Mouse (Mus musculus): Measurements from ENCODE around the gene D630045J12Rik. TPM values are rescaled to one million over a fixed set of nuclear protein-coding genes. Genes with fewer than 3 reads are reported as not detected.

Gene D630045J12Rik
- polyA plus RNA-seq, 1 experiment from 2014 or later, result 2.4 TPM

GRCm38 (mm10) chr6:38123471-38124206 is 130.2 kb downstream of the D630045J12Rik start:
- H3K9ac ChIP-seq (ENCODE audit: low read length), result no peak overlapping the region
- no peak for ATAC-seq (ENCODE audit: insufficient read depth, low FRiP score)
- 80% methylated on average over 18 of the region's 18 CpGs for WGBS
- no peak overlapping the region for H3K27ac ChIP-seq (ENCODE audit: low read length)
- no peak overlapping the region for H3K4me2 ChIP-seq (ENCODE audit: low read depth, low read length)
- no peaks in the 10 kb centered on the region for H3K9me3 ChIP-seq (replicated peaks; ENCODE audit: control insufficient read depth, low read length)
- no peaks in the 10 kb centered on the region for H3K27me3 ChIP-seq (ENCODE audit: control insufficient read depth, insufficient read depth, low read length)
- H3K4me1 ChIP-seq (ENCODE audit: control insufficient read depth, insufficient read depth, low read length), result no peaks in the 10 kb centered on the region; the same call in none of the 2 replicates
- H3K36me3 ChIP-seq (ENCODE audit: control insufficient read depth, insufficient read depth, low read length), result no peaks in the 10 kb centered on the region
- no peak overlapping the region for H3K4me3 ChIP-seq (replicated peaks; ENCODE audit: low read length)

- no peak overlapping the region for H3K27ac ChIP-seq (ENCODE audit: low read length)
These were observed 131.0 kb downstream of the D630045J12Rik start for GRCm38 (mm10) chr6:38122791-38123190.

GRCm38 (mm10) chr6:38121843-38122242 is 132.0 kb downstream of the D630045J12Rik start:
- no peak overlapping the region for H3K27ac ChIP-seq (ENCODE audit: low read length)
- WGBS, result 80% methylated on average over 5 of the region's 5 CpGs

More at GRCm38 (mm10) chr6:38122791-38123190, 131.0 kb downstream of the D630045J12Rik start:
- Histone ChIP-seq H3K4me1 (ENCODE audit: control insufficient read depth, insufficient read depth, low read length) (no peaks in the 10 kb centered on the region; the same call in none of the 2 replicates), H3K4me2 (ENCODE audit: low read depth, low read length) (no peak overlapping the region; the same call in 1 of the 2 replicates), H3K9ac (ENCODE audit: low read length) (no peak overlapping the region), H3K9me3 (replicated peaks; ENCODE audit: control insufficient read depth, low read length) (no peaks in the 10 kb centered on the region), H3K4me3 (replicated peaks; ENCODE audit: low read length) (no peak overlapping the region), H3K27me3 (ENCODE audit: control insufficient read depth, insufficient read depth, low read length) (no peaks in the 10 kb centered on the region), H3K36me3 (ENCODE audit: control insufficient read depth, insufficient read depth, low read length) (no peaks in the 10 kb centered on the region)
- 62% methylated on average over 6 of the region's 6 CpGs for WGBS
- no peak for ATAC-seq (ENCODE audit: insufficient read depth, low FRiP score)

GRCm38 (mm10) chr6:38120681-38121371 is 133.0 kb downstream of the D630045J12Rik start:
- H3K4me2 ChIP-seq (ENCODE audit: low read depth, low read length), result no peak overlapping the region
- H3K9ac ChIP-seq (ENCODE audit: low read length), result no peak overlapping the region
- H3K27ac ChIP-seq (ENCODE audit: low read length), result 0 out of 2 replicates have a peak overlapping the region, but pooled peaks have one; percentile 21
- H3K36me3 ChIP-seq (ENCODE audit: control insufficient read depth, insufficient read depth, low read length), result no peaks in the 10 kb centered on the region
- peaks cover 3% of the 10 kb centered on the region for H3K4me1 ChIP-seq (ENCODE audit: control insufficient read depth, insufficient read depth, low read length)
- ATAC-seq (ENCODE audit: insufficient read depth, low FRiP score), result peak; percentile 70
- H3K9me3 ChIP-seq (replicated peaks; ENCODE audit: control insufficient read depth, low read length), result no peaks in the 10 kb centered on the region
- H3K27me3 ChIP-seq (ENCODE audit: control insufficient read depth, insufficient read depth, low read length), result no peaks in the 10 kb centered on the region
- no peak overlapping the region for H3K4me3 ChIP-seq (replicated peaks; ENCODE audit: low read length)
- WGBS, result 42% methylated on average over 9 of the region's 9 CpGs

More at GRCm38 (mm10) chr6:38121843-38122242, 132.0 kb downstream of the D630045J12Rik start:
- Histone ChIP-seq H3K27me3 (ENCODE audit: control insufficient read depth, insufficient read depth, low read length) (no peaks in the 10 kb centered on the region), H3K9me3 (replicated peaks; ENCODE audit: control insufficient read depth, low read length) (no peaks in the 10 kb centered on the region), H3K4me1 (ENCODE audit: control insufficient read depth, insufficient read depth, low read length) (no peaks in the 10 kb centered on the region; the same call in none of the 2 replicates), H3K4me3 (replicated peaks; ENCODE audit: low read length) (no peak overlapping the region), H3K9ac (ENCODE audit: low read length) (no peak overlapping the region), H3K36me3 (ENCODE audit: control insufficient read depth, insufficient read depth, low read length) (no peaks in the 10 kb centered on the region), H3K4me2 (ENCODE audit: low read depth, low read length) (no peak overlapping the region)
- ATAC-seq (ENCODE audit: insufficient read depth, low FRiP score), result no peak

GRCm38 (mm10) chr6:38118341-38118740 is 135.5 kb downstream of the D630045J12Rik start:
- 91% methylated on average over 6 of the region's 6 CpGs for WGBS

GRCm38 (mm10) chr6:38116107-38116770 is 137.6 kb downstream of the D630045J12Rik start:
- WGBS, result 44% methylated on average over 4 of the region's 4 CpGs
- H3K27ac ChIP-seq (ENCODE audit: low read length), result no peak overlapping the region

More at GRCm38 (mm10) chr6:38118341-38118740, 135.5 kb downstream of the D630045J12Rik start:
- no peak overlapping the region for H3K9ac ChIP-seq (ENCODE audit: low read length)
- H3K4me1 ChIP-seq (ENCODE audit: control insufficient read depth, insufficient read depth, low read length), result peaks cover 3% of the 10 kb centered on the region
- ATAC-seq (ENCODE audit: insufficient read depth, low FRiP score), result no peak
- no peaks in the 10 kb centered on the region for H3K27me3 ChIP-seq (ENCODE audit: control insufficient read depth, insufficient read depth, low read length)
- no peaks in the 10 kb centered on the region for H3K36me3 ChIP-seq (ENCODE audit: control insufficient read depth, insufficient read depth, low read length)
- H3K4me3 ChIP-seq (replicated peaks; ENCODE audit: low read length), result no peak overlapping the region
- H3K4me2 ChIP-seq (ENCODE audit: low read depth, low read length), result no peak overlapping the region
- H3K27ac ChIP-seq (ENCODE audit: low read length), result no peak overlapping the region
- no peaks in the 10 kb centered on the region for H3K9me3 ChIP-seq (replicated peaks; ENCODE audit: control insufficient read depth, low read length)

GRCm38 (mm10) chr6:38110859-38111258 is 142.9 kb downstream of the D630045J12Rik start:
- 58% methylated on average over 9 of the region's 9 CpGs for WGBS
- no peaks in the 10 kb centered on the region for H3K9me3 ChIP-seq (replicated peaks; ENCODE audit: control insufficient read depth, low read length)
- H3K4me2 ChIP-seq (ENCODE audit: low read depth, low read length), result no peak overlapping the region
- no peak overlapping the region for H3K27ac ChIP-seq (ENCODE audit: low read length)
- H3K27me3 ChIP-seq (ENCODE audit: control insufficient read depth, insufficient read depth, low read length), result no peaks in the 10 kb centered on the region
- H3K36me3 ChIP-seq (ENCODE audit: control insufficient read depth, insufficient read depth, low read length), result no peaks in the 10 kb centered on the region
- peaks cover 1% of the 10 kb centered on the region; the same call in 1 of the 2 replicates for H3K4me1 ChIP-seq (ENCODE audit: control insufficient read depth, insufficient read depth, low read length)
- no peak overlapping the region for H3K4me3 ChIP-seq (replicated peaks; ENCODE audit: low read length)
- H3K9ac ChIP-seq (ENCODE audit: low read length), result no peak overlapping the region
- ATAC-seq (ENCODE audit: insufficient read depth, low FRiP score), result peak; percentile 31; the same call in 1 of the 2 replicates

More at GRCm38 (mm10) chr6:38116107-38116770, 137.6 kb downstream of the D630045J12Rik start:
- Histone ChIP-seq H3K9me3 (replicated peaks; ENCODE audit: control insufficient read depth, low read length) (no peaks in the 10 kb centered on the region), H3K9ac (ENCODE audit: low read length) (no peak overlapping the region), H3K36me3 (ENCODE audit: control insufficient read depth, insufficient read depth, low read length) (no peaks in the 10 kb centered on the region), H3K27me3 (ENCODE audit: control insufficient read depth, insufficient read depth, low read length) (no peaks in the 10 kb centered on the region), H3K4me2 (ENCODE audit: low read depth, low read length) (no peak overlapping the region), H3K4me3 (replicated peaks; ENCODE audit: low read length) (no peak overlapping the region), H3K4me1 (ENCODE audit: control insufficient read depth, insufficient read depth, low read length) (peaks cover 3% of the 10 kb centered on the region; the same call in 1 of the 2 replicates)
- no peak for ATAC-seq (ENCODE audit: insufficient read depth, low FRiP score)

GRCm38 (mm10) chr6:38109871-38110270 is 143.9 kb downstream of the D630045J12Rik start:
- H3K36me3 ChIP-seq (ENCODE audit: control insufficient read depth, insufficient read depth, low read length), result no peaks in the 10 kb centered on the region
- no peaks in the 10 kb centered on the region; the same call in 1 of the 2 replicates for H3K4me1 ChIP-seq (ENCODE audit: control insufficient read depth, insufficient read depth, low read length)
- H3K9me3 ChIP-seq (replicated peaks; ENCODE audit: control insufficient read depth, low read length), result no peaks in the 10 kb centered on the region
- no peak for ATAC-seq (ENCODE audit: insufficient read depth, low FRiP score)
- 14% methylated on average over 9 of the region's 9 CpGs for WGBS
- H3K4me3 ChIP-seq (replicated peaks; ENCODE audit: low read length), result no peak overlapping the region
- peak overlapping the region; percentile 19 for H3K4me2 ChIP-seq (ENCODE audit: low read depth, low read length)
- no peak overlapping the region for H3K27ac ChIP-seq (ENCODE audit: low read length)
- no peak overlapping the region for H3K9ac ChIP-seq (ENCODE audit: low read length)
- H3K27me3 ChIP-seq (ENCODE audit: control insufficient read depth, insufficient read depth, low read length), result no peaks in the 10 kb centered on the region
